Mouse (Mus musculus) common myeloid progenitor, adult 5-6 weeks (primary cell): ENCODE measurements around the gene Klhl13. TPM values are rescaled to one million over a fixed set of nuclear protein-coding genes. Genes with fewer than 3 reads are reported as not detected.

Experiments used
- ATAC-seq: replicated peaks from 2 replicates; pipeline ENCODE4 v1.8.0; 2016; ENCODE audit warnings: low read depth, mild to moderate bottlenecking, moderate TSS enrichment, inconsistent platforms; ENCODE audit not compliant: poor library complexity, severe bottlenecking
- total RNA-seq: library from RNA; stranded (forward); fragments of 200-1000, 187-1606 nt; gene quantifications from 2 replicates; pipeline ENCODE4 v1.2.3, GENCODE M21; 2017

The Klhl13 gene
- 0.32 TPM in 1 of 2 replicates, not detected in the other for total RNA-seq

GRCm38 (mm10) chrX:23364514-23365381 lies at the start of gene Klhl13:
Gene Klhl13 (minus strand): TSS chrX:23365082.
- ATAC-seq, result 0 out of 2 replicates have a peak, but pooled peaks have one; percentile 22

GRCm38 (mm10) chrX:23409296-23410149 lies 44.6 kb upstream of the Klhl13 start:
- no peak for ATAC-seq

GRCm38 (mm10) chrX:23388716-23389115 lies 23.8 kb upstream of the Klhl13 start:
- no peak for ATAC-seq

DNA sequence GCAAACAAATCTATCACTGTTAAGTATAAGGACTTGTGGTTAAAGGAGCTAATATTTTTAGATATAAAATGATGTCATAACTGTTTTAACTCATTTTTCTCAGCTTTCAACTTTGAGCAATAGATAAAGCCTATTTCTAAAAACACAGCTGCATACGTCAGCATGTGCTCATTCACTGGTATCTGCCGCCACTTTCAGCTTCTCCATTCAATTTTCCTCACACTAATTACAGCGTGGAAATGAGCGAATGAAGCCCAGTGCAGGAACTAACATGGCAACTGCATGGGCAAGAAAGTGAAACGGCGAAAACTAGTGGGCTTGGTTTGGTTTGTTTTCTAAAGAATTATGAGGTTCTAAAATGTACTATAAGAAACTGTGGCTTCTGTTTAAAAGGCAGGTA lies 1.4 kb downstream of the Klhl13 start:
- ATAC-seq, result no peak

DNA sequence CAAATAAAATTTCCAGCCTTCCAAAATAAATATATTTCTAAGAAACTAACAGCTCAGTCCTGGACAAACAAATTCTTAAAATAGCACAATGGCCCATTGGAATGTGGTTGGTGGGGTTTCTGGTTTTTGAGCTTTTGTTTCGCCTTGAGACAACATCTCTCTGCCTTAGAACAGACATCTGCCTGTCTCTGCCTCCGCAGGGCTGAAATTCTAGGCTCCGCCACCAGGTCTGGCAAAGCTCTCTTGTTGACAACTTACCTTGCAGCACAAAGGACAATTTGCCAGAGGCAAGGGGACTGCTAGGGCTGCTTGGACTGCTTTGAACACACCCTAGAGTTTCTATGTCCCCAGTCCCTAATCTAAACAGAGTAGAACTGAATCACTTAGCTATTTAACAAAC lies 4.4 kb downstream of the Klhl13 start:
- no peak for ATAC-seq

DNA sequence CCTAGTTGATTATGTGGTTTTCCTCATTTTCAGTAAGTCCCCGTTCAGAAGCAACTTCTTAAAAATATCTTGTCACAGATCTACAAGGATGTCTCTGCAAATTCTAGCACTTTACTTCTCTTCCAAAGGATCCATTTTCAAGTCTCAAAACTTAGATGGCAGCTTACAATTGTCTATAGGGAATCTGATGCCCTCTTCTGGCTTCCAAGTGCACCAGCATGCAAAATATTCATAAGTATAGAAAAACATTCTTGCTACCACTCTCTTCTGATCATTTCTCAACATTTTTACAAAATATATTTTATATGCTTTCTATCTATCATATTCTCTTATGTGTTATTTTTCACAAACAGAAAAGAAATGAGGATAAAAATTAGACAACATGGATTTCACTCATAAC lies 14.8 kb downstream of the Klhl13 start:
- ATAC-seq, result no peak

- ATAC-seq, result peak; percentile 50
Measured at GRCm38 (mm10) chrX:23328116-23328515, 36.8 kb downstream of the Klhl13 start.

DNA sequence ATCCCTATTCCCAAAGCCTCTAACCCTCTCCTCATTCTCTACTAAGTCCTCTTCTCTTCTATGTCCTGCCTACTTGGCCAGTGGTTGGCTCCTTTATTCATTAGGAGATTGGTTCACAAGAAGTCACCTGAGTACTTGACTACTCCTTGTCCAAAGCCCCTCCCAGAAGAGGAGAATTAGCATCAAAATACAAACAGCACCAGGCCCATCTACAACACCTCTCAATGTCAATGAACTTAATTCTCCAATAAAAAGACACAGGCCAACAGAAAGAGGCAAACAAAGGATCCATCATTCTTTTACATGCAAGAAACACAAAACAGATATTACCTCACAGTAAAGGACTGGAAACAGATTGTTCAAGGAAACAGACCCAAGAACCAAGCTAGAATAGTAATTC lies 46.0 kb downstream of the Klhl13 start:
- ATAC-seq, result no peak

GRCm38 (mm10) chrX:23295952-23296598 lies 68.8 kb downstream of the Klhl13 start:
- no peak for ATAC-seq

DNA sequence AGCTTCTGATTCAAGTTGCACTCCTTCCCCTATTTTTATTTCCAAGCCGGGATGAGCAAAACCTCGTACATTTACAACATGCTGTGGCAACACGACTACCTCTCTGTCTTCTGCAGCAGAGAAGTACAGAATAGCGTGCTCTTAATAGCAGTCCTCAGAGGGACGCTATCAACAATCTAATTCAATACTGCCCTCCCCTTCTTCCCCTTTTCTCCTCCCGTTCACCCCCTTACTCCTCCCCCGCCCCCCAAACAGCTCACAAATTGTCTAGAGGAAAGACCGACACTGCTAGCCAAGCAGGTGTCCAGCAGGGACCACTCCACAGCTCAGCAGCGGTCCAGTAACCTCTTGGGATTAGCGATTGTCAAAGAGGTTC lies 79.5 kb downstream of the Klhl13 start:
- ATAC-seq, result no peak

GRCm38 (mm10) chrX:23284530-23285441 lies 80.1 kb downstream of the Klhl13 start:
- no peak for ATAC-seq

DNA sequence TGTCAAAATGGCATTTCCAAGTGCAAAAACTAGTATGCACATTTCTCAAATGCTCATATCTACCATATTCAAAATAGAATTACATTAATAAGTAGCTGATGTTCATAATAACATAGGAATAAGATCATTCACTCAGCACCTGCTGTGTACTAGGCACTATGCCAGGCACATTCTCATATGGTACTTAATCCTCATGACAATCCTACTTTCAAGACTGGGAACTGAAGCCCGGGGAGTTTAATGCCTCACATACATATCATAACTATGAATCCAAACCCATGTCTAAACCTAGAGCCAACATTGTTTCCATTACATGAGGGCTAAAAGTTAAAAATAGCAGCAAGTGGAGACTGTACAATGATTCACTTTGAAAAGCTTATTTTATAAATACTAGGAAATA lies 97.3 kb downstream of the Klhl13 start:
- no peak for ATAC-seq

- ATAC-seq, result no peak
Measured at GRCm38 (mm10) chrX:23248752-23249151, 116.1 kb downstream of the Klhl13 start.
